Mouse (Mus musculus): ENCODE data around the gene Hspb3.
A peak's percentile ranks its signal among the peaks of the same experiment; 100 is the strongest.

The Hspb3 gene

DNA sequence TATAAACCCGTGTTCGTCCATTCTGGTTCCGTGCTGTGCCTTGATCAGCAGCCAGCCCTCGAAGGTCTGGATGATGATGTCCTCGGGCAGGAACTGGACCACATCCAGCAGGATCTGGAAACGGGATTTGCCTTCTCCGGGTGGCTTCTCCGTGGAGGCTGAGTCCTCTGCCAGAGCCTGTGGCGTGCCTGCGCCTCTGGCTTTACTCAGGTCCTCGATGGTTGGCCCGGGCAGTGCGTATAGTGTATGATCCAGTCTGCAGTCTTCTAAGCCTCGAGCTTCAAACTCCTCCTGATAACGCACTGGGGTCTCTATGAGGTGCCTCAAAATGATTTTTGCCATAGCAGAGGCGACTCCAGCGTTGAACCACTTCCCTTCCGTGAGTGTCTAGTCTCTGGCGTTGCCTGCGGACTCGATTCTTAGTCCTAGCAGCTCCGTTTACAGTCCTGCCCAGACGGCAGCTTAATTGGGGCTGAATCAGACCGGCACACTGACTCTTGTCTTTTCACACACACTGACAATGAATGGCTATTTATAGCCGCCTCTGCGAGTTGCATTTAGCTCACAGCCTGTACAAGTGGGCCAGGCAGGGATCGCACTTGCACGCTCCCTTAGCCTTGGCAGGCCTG lies at the start of gene Hspb3:
TSS of gene Hspb3 (minus strand) at position 526 of the 629 bp plus-strand sequence.
- no peak for DNase-seq (ENCODE audit: low spot score in 2 of 2)

DNA sequence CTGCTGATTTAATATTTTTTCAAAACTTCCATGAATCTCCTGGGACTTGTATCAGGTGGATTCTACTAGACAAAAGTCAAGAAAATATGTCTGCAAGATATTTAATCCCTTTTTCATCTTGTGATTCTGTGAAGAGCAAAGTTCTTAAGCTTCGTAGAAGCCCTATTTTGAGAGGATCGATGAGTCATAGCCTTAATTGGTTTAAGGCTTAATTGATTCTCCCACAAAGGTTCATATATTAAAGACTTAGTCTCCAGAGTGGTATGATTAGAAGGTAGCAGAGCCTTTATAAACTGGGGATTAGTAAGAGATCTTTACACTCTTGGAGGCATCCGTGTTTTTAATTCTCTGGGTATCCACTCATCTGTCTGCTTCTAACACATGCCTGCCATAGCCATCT lies 49.7 kb upstream of the Hspb3 start:
- DNase-seq (ENCODE audit: low spot score in 2 of 2) = no peak

DNA sequence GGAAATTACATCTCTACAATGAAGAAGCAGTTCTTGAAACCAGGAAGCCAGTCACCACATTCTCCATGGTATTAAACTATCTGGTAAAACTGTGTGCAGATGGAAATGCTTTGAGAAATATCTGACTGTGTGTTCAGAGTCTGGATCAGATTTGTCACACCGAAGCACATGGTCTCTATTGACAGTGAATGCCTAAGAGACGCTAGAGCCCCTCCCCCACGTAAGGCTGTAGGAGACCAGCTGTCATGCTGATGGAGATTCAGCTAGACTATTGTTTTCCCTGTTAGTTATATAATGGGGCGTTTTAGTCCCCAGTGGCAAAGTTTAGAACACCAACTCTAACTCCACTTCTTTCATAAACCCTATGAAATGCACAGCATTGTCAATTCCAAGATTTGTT lies 42.7 kb upstream of the Hspb3 start:
- no peak for DNase-seq (ENCODE audit: low spot score in 2 of 2)

DNA sequence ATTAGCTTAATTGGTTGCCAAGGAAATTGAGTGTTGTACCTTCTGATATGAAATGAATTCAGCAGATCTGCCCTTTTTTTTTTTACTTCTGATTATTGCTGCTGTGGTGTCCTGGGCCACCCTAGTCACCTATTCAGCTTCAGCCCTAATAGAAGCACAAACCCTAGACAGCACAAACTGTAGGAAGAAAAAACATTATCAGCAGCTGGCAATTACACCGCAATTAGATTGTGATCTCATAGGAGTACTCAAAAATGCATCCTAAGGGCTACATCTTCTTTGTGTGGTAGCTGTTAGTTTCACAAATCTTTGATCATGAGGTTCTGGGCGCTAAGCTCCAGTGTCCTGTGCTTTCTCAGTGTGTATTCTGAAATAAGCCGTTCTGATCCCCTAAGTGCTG lies 37.7 kb upstream of the Hspb3 start:
- no peak for DNase-seq (ENCODE audit: low spot score in 2 of 2)

DNA sequence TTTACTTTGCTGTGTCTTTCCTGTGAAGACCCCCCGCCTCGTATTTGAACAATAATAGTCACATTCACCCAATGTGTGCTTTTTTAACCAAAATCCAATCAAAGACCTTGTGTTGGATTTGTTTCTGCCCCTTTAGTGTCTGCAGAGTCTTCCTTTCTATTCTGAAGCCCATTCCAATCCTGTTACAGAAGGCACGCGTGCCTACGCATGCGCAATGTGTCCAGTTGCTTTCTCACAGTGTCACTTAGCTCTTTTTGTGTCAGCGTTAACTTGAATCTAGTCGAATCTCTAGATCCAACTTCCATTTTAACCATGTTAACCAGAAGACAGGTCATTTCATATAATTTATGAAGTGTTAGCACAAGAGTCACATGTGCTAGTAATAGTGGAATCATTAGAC lies 36.5 kb upstream of the Hspb3 start:
- no peak for DNase-seq (ENCODE audit: low spot score in 2 of 2)

DNA sequence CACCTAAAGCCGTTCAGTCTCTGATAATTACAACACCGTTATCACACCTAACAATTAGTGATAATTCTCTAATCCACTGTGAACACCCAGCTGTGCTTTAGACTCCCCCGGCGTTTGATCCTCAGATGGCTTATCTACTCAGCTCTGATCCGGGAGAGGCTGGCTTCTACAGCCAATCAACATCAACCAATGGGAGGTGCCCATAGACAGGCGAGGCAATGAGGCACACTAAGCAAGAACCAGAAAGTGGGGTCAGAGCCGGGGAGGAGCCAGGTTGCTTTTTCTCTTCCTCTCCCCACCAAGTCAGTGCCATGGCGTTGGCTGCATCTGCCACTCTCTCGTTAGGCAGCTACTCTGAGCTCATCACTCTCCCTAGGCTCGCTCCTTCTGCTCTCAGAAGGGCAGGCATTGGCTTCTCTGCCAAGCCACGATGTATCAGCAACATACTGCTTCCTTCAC lies 36.0 kb upstream of the Hspb3 start:
- no peak for DNase-seq (ENCODE audit: low spot score in 2 of 2)

DNA sequence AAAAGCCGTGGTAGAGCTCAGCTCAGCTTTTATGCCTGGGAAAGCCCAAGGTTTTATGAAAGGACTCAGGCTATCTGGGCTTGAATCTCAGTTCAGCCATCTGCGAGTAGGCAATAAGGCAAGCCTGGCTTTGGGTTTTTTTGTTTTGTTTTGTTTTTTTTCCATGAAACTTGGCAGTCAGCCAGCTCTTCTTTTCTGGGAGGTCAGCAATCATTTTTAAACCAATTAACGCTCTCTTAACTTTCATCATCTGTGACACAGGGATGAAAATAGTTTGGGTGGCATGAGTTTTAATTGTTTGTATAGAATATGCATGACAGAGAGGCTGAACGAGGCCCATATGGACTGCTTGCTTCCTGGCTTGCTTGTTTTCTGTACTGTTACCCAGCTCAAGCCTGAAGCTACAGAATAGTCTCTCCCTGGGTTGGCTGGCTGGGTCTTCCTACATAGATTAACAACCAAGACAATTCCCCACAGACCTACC lies 33.4 kb upstream of the Hspb3 start:
- DNase-seq (ENCODE audit: low spot score in 2 of 2) = no peak

DNA sequence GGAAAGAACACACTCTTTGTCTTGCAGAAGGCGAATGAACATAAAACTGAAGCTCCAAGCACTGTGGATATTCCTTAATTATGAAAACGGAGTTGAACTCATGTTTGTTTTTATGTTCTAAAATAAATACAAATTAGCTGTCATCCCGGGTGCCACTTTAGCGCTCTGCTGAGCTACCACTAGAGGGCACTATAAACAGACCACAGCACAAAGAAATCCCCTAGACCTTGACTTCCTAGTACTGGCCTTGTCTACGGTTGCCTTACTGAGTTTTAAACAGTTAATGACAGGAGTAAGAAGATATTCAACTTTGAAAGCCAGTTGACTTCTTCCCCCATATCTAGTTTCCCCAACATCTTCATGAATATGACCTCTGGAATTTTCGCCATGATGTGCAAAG lies 29.9 kb upstream of the Hspb3 start:
- DNase-seq (ENCODE audit: low spot score in 2 of 2) = peak; percentile 22 to 37

DNA sequence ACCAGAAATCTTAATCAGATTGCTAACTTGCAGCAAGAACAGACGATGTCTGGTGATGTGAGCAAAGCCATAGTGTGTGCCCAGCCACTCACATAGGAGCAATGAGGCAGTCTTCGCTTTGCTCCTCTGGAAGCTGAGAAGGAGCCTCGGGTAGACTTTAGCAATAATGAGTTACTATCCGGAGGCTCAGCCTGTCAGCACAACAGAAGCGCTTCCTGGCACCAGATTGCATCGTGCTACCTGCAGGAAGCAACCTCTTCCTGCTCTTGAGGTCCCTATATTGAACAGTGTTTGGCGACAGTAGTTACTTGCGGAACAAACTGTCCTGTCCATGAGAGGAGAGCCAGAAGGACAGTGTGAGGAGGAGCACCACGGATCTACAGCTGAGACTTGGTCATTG lies 28.2 kb upstream of the Hspb3 start:
- DNase-seq (ENCODE audit: low spot score in 2 of 2) = no peak

DNA sequence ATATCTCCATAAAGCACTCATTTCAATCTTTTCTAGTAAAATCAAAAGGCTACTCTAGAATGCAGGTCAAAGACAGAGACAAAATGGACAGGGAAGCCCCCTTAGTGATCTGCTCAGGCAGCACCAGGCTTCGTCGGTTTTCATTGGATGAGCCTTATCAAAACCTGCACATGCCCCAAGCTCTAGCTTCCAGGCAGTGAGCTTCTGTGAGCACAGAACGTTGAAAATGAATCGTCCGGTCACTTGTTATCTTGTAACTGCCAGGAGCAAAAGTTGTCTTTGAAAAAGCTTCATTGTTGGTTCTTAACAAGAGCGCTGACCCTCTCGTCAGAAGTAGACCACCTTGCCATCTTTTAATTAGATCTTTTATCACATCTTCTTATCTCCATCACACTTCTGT lies 26.4 kb upstream of the Hspb3 start:
- no peak for DNase-seq (ENCODE audit: low spot score in 2 of 2)

DNA sequence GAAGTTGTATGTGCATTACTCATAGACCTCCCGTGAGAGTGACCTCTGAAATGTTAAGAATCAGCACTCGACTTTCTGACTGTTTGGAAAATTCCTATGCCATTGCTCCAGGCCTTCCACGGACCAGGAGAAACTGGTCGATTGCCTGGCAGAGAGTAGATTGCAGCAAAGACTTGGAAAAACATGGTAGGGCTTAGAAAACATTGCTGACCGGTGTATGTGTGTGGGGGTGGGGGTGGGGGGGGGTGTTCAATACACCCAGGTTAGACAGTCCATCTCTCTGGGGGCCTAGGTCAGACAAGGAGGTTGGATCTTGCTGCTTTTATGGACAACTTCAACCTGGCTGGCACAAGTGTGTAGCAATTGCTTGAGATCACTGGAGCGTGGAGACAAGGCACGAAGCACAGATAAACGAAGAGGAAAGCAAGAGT lies 23.2 kb upstream of the Hspb3 start:
- no peak for DNase-seq (ENCODE audit: low spot score in 2 of 2)

DNA sequence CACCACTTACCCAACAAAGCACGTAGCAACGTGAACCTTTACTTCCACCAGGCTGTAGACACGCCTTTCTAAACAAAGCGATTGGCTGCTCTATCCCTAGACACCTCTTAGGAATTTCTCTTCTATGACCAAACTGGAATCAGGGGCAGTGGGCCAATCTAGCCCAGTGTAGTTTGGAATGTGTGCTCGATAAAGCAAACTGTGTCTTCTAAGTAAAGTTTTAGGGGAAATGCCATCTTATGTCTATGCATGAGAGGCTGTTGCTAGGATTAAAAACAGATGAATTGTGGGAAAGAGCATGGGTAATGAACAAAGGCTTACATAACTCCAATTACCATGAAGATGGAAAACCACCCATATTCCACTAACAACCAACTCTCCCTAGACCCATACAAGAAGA lies 19.3 kb upstream of the Hspb3 start:
- no peak for DNase-seq (ENCODE audit: low spot score in 2 of 2)

DNA sequence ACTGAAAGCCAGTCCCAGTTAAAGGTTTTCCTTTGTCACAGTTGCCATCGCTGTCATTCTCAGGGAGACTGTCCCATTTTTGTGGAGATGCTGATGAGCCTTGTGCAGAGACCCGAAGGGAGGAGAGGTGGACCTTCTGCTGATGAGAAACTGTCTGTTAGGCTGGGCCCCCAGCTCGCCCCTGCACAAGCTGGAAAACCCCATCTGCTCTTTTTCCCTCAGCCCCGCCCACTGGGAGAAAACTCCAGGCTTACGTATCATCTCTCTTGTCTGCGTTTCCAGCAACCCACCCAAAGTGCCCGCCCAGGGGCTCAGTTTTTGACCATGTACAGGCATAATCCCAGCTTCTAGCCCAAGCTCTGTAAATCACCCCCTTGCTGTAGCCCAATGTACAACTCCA lies 17.2 kb upstream of the Hspb3 start:
- DNase-seq (ENCODE audit: low spot score in 2 of 2) = no peak

DNA sequence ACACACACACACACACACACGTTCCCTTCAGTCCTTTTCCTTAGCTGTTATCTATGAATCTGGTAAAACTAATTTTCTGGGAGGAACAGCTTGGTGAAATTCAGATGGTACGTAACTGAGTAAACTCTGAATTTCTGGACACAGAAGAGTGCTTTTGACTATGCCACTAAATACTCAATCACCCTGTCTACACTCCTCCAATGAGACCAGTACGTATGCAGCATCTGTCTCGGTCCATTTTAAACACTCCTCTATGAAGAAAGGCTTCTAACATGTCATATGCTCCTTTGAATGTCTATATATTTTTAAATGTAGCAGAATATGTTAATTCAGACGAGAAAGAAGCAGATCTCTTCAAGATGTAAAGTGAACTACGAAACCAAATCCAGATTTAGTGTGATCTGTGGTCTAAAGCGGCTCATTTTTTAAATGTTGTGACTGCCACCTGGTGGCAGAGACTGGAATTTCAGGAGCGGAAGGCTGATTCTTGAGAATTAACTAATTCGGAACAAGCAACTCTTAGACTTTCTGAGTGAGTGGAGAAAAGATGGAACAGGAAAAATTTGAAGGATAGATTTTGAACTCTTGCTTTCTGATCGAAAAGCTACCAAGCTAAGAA lies 6.1 kb upstream of the Hspb3 start:
- peak; percentile 26 to 28 for DNase-seq (ENCODE audit: low spot score in 2 of 2)

DNA sequence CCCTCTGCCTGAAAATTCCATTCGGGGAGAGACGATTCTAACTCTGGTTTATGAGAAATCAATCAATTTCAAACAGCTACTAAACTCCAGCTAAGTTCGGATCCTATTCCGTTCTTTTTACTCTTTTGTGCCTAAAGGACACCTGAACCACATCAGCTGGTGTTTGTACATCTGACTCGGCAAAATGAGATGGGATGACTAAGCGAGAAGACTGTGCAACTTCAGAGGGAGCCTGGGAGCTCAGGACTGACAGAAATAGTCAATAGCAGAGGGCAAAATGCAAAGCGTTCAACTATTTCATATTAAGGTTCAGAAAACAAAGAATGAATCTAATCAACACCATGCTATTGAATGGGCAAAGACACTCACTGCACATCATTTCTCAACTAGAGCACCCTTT lies 407 bp upstream of the Hspb3 start:
- no peak for DNase-seq (ENCODE audit: low spot score in 2 of 2)

DNA sequence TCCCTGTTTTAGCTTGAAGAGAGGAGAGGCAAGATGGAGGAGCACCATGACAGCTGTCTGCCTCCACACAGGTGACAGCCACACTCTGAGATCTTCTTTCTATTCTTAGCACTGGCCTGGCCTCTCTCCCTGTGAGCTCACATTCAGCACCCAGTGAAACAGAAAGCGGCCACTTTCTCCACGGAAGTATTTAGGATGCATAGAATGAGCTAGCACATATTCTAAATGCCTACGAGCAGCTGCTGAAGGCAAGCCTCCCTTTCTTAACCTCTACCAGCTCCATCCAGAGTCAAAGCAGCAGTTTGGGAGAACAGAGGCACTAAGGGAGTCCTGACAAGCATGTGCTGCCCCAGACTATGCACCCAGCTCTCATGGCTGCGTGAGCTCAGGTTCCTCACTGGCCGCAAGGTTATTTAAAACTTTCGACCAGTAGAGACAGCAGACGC lies 1.6 kb downstream of the Hspb3 start:
- peak in 1 of 2 experiments; percentile 3 for DNase-seq (ENCODE audit: low spot score in 2 of 2)

DNA sequence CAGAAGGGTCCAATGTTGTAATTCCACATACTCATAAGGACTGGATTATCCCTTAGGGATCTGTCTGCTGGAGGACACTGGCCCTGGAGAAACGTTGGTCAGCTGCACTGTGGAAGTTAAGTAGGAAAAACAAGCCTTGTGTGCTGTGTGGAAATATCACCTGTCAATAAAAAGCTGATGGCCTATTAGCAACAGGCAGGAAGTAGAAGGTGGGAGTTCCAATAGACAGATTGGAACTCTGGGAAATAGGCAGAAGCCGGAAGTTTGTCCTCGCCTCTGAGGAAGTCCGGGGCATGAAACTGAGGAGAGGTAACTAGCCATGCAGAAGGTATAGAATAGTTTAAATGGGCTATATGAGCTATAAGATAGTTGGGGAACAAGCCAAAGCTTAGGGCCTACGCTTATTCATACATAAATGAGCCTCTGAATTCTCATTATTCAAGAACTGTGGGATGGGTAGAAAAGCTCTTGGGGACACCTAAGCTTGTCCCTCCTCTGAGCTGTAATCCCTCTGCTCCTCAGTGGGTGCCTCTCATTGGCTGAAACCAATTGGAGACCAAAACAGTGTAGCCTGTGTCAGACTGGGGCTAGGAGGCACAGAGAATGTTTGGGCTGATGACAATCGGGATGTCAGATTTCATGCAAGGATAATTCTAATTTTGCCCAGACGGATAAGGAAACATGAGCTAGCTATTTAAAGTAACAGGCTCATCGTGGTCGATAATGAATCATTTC lies 2.7 kb downstream of the Hspb3 start:
- no peak for DNase-seq (ENCODE audit: low spot score in 2 of 2)

DNA sequence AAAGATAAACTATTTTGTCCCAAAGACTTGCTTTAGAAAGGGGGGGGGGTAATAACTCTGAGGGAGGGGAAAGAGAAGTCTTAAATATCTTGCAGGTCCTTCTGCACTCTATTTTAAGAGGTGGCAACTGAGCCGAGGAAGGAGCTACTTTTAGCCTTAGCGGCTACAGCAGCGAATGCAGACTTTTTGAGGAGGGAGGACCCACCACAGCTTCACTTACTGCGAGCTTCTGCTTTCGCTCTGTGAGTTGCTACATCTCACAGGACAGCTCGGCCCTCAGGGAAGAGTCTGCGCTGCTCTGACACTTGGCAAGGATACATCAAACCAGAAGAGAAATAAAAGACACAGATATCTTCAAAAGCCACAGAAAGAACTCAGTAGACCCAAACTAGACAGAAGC lies 6.3 kb downstream of the Hspb3 start:
- DNase-seq (ENCODE audit: low spot score in 2 of 2) = no peak

DNA sequence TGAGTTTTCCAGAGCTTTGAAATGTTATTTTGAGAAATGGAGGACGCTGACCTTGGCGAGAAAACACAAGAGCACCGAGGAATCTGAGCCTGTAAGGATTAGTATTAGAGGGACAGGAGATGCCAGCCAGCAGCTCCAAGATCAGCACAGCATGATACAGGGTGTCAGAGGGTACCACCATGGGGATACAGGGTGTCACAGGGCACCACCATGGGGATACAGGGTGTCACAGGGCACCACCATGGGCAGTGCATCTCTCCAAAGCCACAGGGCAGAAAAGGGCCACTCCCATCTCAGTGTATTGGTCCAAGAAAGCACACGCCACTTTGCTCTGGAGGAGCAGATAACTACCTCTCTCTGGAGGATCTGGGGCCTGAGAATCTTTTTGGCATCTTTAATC lies 6.8 kb downstream of the Hspb3 start:
- no peak for DNase-seq (ENCODE audit: low spot score in 2 of 2)

DNA sequence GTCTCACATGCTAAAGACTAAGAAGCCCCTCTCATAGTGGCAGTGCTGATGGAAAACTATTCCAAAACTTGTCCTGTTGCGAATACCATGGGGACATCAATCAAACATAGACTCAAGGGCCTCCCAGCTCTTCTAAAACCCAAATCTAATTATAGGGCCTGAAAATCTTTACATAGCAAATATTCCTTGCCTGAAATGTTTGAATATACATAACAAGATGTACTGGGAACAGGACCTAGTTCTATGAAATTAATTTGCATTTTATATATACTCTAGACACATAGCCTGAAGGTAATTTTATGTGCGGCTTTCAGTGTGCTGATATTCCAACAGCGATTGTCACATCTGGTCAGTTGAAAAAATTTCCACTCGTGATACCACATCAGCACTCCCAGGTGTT lies 8.0 kb downstream of the Hspb3 start:
- DNase-seq (ENCODE audit: low spot score in 2 of 2) = no peak

DNA sequence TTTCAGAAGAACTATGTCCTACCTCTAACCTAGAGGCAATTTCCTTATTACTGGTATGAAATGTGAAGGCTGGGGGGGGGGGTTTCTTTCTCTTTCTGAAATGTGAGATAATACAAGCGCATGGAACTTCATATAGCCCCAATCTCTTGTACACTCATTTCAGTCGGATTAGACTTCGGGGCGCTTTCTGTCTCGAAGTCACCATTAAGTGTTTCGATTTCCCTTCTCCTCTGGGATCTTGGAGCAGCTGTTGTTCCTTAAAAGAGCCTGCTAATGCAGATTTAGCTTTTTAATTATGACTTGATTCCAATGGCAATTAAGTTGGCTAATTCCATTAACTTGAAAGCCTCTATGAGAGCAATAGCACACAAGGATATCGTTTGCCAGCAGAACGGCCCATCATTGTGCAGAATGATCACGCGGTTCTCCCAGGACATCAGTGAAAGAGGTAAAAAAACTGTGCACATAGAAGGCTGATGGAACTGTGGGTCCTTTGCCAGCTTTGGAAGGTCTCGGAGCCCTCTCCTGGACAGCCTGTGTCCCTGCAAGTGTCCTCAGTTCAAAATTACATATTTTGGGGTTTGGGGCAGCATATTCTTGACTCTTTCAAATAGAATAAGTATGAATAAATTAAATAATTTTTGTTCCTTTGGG lies 22.4 kb downstream of the Hspb3 start:
- no peak for DNase-seq (ENCODE audit: low spot score in 2 of 2)

DNA sequence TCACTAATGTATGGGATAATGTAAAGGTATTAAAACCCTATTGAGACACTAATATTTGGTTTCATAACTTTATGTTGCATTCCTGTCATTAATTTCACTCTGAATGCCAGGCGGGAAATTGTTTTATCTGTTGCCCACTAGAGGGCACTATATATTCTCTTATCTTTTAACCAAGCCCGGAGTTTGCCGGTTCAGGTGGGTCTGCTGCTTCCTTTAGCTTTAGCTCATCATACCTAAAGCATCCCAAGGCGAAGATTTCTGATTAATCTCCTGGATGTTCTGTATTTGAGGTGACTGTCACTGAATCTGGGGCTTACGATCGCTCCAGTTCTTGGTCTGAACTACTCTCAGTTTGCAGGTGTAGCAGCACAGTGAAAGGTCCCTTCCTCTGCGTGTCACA lies 24.6 kb downstream of the Hspb3 start:
- peak; percentile 14 to 27 for DNase-seq (ENCODE audit: low spot score in 2 of 2)

Measured in natural killer cell, adult 2 months (primary cell).